Mouse (Mus musculus): ENCODE results near the gene Ap4s1. TPM values are rescaled to one million over a fixed set of nuclear protein-coding genes. Genes with fewer than 3 reads are reported as not detected.

Gene Ap4s1
- polyA plus RNA-seq, 1 experiment from 2014 or later, result 22.9 TPM

DNA sequence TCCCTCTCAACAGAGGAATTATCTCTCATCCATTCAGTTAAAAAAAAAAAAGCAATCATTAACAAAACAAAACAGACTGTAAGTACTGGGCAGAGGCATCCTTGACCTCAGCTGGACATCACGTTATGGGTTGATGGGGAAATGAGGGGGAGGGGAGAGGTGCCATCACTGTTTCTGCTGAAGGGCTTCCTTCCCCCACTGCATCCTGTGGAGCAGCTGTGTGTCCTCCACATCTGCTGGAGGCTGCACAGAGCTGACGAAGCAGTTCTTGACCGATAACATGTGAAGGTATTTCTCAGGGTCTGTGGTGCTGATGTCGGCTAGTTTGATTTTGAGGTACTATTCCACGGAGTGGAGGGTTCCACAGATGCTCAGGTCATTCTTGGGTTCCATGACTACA is 19.3 kb downstream of the Ap4s1 start:
- Histone ChIP-seq H3K4me1 (ENCODE audit: control insufficient read depth, insufficient read depth, low read length) (0 out of 2 replicates have a peak, but pooled peaks cover 3% of the 10 kb centered on the region), H3K4me2 (ENCODE audit: low read depth, low read length) (no peak overlapping the region), H3K27me3 (ENCODE audit: control insufficient read depth, insufficient read depth, low read length) (no peaks in the 10 kb centered on the region), H3K4me3 (replicated peaks; ENCODE audit: low read length) (no peak overlapping the region), H3K36me3 (ENCODE audit: control insufficient read depth, insufficient read depth, low read length) (no peaks in the 10 kb centered on the region), H3K9me3 (replicated peaks; ENCODE audit: control insufficient read depth, low read length) (no peaks in the 10 kb centered on the region), H3K27ac (ENCODE audit: low read length) (no peak overlapping the region), H3K9ac (ENCODE audit: low read length) (no peak overlapping the region)
- no peak for ATAC-seq (ENCODE audit: insufficient read depth, low FRiP score)
- 50% methylated on average over 5 of the region's 5 CpGs for WGBS

DNA sequence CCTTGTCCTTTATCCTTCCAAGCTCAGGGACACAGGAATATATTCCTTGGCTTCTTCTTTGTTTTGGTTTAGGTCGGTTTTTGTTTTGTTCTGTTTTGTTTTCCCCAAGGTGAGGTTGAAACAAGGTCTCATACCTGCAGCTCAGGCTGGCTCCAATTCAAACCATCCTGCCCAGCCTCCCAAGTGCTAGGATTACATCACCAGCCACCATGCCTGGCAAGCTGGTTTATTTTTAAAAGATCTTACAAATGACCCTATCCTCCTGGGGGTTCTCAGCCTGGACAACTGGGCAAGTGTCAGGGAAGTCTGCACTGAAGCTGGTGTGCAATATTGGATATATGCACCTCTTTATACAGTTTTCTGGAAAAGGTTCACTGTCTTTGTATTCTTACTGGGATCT is 21.9 kb downstream of the Ap4s1 start:
- WGBS, result 66% methylated on average over 1 of the region's 1 CpGs
- no peaks in the 10 kb centered on the region for H3K27me3 ChIP-seq (ENCODE audit: control insufficient read depth, insufficient read depth, low read length)
- no peak for ATAC-seq (ENCODE audit: insufficient read depth, low FRiP score)
- no peak overlapping the region for H3K27ac ChIP-seq (ENCODE audit: low read length)
- H3K9ac ChIP-seq (ENCODE audit: low read length), result no peak overlapping the region
- no peak overlapping the region for H3K4me2 ChIP-seq (ENCODE audit: low read depth, low read length)
- no peaks in the 10 kb centered on the region for H3K36me3 ChIP-seq (ENCODE audit: control insufficient read depth, insufficient read depth, low read length)
- no peak overlapping the region for H3K4me3 ChIP-seq (replicated peaks; ENCODE audit: low read length)
- no peaks in the 10 kb centered on the region for H3K4me1 ChIP-seq (ENCODE audit: control insufficient read depth, insufficient read depth, low read length)
- no peaks in the 10 kb centered on the region; the same call in 1 of the 2 replicates for H3K9me3 ChIP-seq (replicated peaks; ENCODE audit: control insufficient read depth, low read length)

DNA sequence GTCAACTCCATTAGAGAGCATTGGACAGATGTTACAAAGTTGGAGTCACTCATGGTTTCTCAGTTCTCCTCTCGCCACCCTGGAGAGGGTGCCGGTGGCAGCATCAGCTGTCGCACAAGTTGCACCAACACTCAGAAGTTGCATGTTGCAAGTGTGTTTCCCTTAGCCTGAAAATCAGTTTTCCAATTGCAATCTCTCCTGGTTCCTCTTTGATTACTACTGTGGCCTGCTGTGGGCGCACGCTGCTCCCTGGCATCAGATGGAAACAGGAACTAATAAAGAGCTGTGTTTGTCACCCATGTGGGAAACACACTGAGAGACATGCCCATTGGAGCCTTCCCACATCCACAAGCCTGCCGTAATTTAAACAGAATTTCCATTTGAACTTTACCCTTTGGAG is 27.8 kb downstream of the Ap4s1 start:
- Histone ChIP-seq H3K4me3 (replicated peaks; ENCODE audit: low read length) (no peak overlapping the region), H3K36me3 (ENCODE audit: control insufficient read depth, insufficient read depth, low read length) (no peaks in the 10 kb centered on the region), H3K9ac (ENCODE audit: low read length) (no peak overlapping the region), H3K4me2 (ENCODE audit: low read depth, low read length) (no peak overlapping the region), H3K27ac (ENCODE audit: low read length) (no peak overlapping the region), H3K9me3 (replicated peaks; ENCODE audit: control insufficient read depth, low read length) (no peaks in the 10 kb centered on the region; the same call in 1 of the 2 replicates), H3K4me1 (ENCODE audit: control insufficient read depth, insufficient read depth, low read length) (no peaks in the 10 kb centered on the region), H3K27me3 (ENCODE audit: control insufficient read depth, insufficient read depth, low read length) (no peaks in the 10 kb centered on the region)
- ATAC-seq (ENCODE audit: insufficient read depth, low FRiP score), result no peak
- WGBS, result 87% methylated on average over 6 of the region's 6 CpGs

DNA sequence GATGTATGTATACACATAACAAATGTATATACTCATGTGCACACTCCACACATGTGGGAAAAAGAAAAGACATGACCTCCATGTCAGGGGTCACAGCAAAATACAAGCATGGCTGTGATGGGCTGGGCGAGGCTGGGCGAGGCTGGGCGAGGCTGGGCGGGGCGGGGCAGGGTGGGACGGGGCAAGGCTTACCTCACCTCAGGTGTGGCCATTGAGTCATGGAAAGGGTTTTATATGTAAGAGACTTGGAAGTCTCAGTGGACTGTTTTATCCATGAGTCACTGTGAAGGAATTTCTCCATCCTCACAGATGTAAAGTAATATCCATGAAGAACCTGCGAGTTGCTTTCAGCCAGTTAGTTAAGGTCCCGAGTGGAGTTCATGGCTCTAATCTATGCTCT is 31.0 kb downstream of the Ap4s1 start:
- H3K27me3 ChIP-seq (ENCODE audit: control insufficient read depth, insufficient read depth, low read length), result no peaks in the 10 kb centered on the region
- H3K36me3 ChIP-seq (ENCODE audit: control insufficient read depth, insufficient read depth, low read length), result no peaks in the 10 kb centered on the region
- peak; percentile 37; the same call in 1 of the 2 replicates for ATAC-seq (ENCODE audit: insufficient read depth, low FRiP score)
- H3K27ac ChIP-seq (ENCODE audit: low read length), result no peak overlapping the region
- H3K4me2 ChIP-seq (ENCODE audit: low read depth, low read length), result no peak overlapping the region
- no peaks in the 10 kb centered on the region for H3K4me1 ChIP-seq (ENCODE audit: control insufficient read depth, insufficient read depth, low read length)
- no peak overlapping the region for H3K4me3 ChIP-seq (replicated peaks; ENCODE audit: low read length)
- H3K9me3 ChIP-seq (replicated peaks; ENCODE audit: control insufficient read depth, low read length), result no peaks in the 10 kb centered on the region; the same call in 1 of the 2 replicates
- no peak overlapping the region for H3K9ac ChIP-seq (ENCODE audit: low read length)
- 85% methylated on average over 8 of the region's 8 CpGs for WGBS

DNA sequence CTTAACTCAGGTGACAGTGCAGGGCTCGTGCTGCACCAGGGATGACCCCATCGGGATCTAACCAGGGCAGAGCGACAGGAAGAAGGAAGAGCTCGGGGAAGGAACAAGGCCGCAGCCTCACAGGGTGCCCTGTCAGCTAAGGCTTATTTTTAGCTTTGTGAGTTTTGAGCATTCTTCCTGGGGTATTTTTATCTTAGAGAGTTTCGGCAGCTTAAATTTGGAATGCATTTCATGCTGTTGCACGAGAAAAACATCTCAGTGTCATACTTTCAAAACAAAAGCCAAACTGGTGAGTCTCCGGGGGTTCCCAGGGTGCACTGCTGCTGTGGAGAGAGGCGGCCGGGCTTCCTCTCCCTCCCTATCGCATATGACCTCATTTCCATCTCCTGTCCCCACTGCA is 38.2 kb downstream of the Ap4s1 start:
- no peaks in the 10 kb centered on the region for H3K9me3 ChIP-seq (replicated peaks; ENCODE audit: control insufficient read depth, low read length)
- H3K27me3 ChIP-seq (ENCODE audit: control insufficient read depth, insufficient read depth, low read length), result no peaks in the 10 kb centered on the region
- no peak overlapping the region for H3K9ac ChIP-seq (ENCODE audit: low read length)
- no peak overlapping the region for H3K4me3 ChIP-seq (replicated peaks; ENCODE audit: low read length)
- ATAC-seq (ENCODE audit: insufficient read depth, low FRiP score), result no peak
- WGBS, result 54% methylated on average over 11 of the region's 11 CpGs
- peaks cover 8% of the 10 kb centered on the region for H3K4me1 ChIP-seq (ENCODE audit: control insufficient read depth, insufficient read depth, low read length)
- no peaks in the 10 kb centered on the region for H3K36me3 ChIP-seq (ENCODE audit: control insufficient read depth, insufficient read depth, low read length)
- peak overlapping the region; percentile 80 for H3K27ac ChIP-seq (ENCODE audit: low read length)
- no peak overlapping the region for H3K4me2 ChIP-seq (ENCODE audit: low read depth, low read length)

DNA sequence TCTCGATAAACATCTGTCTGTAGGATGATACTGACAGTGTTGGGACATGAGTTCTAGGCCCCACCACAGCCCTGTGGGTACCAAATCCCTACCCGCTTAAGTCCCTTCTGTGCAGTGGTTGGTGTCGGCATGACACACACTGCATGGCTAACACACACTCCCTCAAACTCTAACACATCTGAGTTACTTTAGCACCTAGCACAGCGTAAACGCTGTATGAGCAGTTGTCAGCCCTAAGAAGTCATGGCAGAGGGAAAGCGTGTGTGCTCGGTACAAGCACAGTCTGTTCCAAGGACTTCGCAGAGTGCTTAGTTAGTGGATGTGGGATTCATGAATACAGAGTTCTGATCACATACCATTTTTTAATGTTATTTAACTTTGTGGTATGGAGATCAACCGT is 39.0 kb downstream of the Ap4s1 start:
- H3K36me3 ChIP-seq (ENCODE audit: control insufficient read depth, insufficient read depth, low read length), result no peaks in the 10 kb centered on the region
- peaks cover 16% of the 10 kb centered on the region for H3K4me1 ChIP-seq (ENCODE audit: control insufficient read depth, insufficient read depth, low read length)
- H3K9ac ChIP-seq (ENCODE audit: low read length), result no peak overlapping the region
- no peaks in the 10 kb centered on the region for H3K27me3 ChIP-seq (ENCODE audit: control insufficient read depth, insufficient read depth, low read length)
- no peak for ATAC-seq (ENCODE audit: insufficient read depth, low FRiP score)
- WGBS, result 89% methylated on average over 9 of the region's 9 CpGs
- peak overlapping the region; percentile 80; the same call in 1 of the 2 replicates for H3K27ac ChIP-seq (ENCODE audit: low read length)
- no peak overlapping the region for H3K4me3 ChIP-seq (replicated peaks; ENCODE audit: low read length)
- no peak overlapping the region for H3K4me2 ChIP-seq (ENCODE audit: low read depth, low read length)
- no peaks in the 10 kb centered on the region for H3K9me3 ChIP-seq (replicated peaks; ENCODE audit: control insufficient read depth, low read length)

DNA sequence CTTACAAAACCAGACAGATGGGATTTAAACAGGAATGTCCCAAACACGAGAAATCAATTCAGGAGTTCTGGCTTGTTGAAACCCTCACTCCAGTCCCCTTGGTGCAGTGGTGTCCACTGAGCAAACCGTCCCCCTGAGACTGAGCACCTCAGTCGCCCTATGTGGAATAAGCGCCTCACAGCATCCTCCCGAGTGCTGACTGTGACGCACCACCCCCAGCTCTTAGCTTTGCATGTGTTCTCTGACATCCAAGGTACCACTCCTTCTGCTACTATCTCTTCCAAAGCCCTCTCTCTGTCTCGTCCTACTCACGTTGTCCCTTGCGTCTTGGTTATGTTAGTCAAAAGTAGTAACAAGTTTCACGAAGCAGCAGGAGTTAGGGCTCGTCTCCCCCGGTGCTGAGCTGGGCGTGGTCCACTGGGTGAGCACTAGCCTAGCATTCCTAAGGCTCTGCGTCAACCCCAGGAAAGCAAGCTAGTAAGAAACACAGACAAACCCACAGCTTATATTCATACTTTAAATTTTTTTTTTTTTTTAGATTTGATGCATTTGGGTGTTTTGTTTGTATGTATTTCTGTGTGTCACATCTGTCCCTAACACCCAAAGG is 43.9 kb downstream of the Ap4s1 start:
- ATAC-seq (ENCODE audit: insufficient read depth, low FRiP score), result peak; percentile 78
- Histone ChIP-seq H3K4me2 (ENCODE audit: low read depth, low read length) (peak overlapping the region; percentile 35), H3K4me3 (replicated peaks; ENCODE audit: low read length) (peak overlapping the region; percentile 14; the same call in 1 of the 2 replicates), H3K9me3 (replicated peaks; ENCODE audit: control insufficient read depth, low read length) (no peaks in the 10 kb centered on the region), H3K36me3 (ENCODE audit: control insufficient read depth, insufficient read depth, low read length) (no peaks in the 10 kb centered on the region), H3K27ac (ENCODE audit: low read length) (peak overlapping the region; percentile 85), H3K27me3 (ENCODE audit: control insufficient read depth, insufficient read depth, low read length) (no peaks in the 10 kb centered on the region), H3K9ac (ENCODE audit: low read length) (peak overlapping the region; percentile 8; the same call in 1 of the 2 replicates), H3K4me1 (ENCODE audit: control insufficient read depth, insufficient read depth, low read length) (peaks cover 28% of the 10 kb centered on the region)
- 42% methylated on average over 14 of the region's 14 CpGs for WGBS

DNA sequence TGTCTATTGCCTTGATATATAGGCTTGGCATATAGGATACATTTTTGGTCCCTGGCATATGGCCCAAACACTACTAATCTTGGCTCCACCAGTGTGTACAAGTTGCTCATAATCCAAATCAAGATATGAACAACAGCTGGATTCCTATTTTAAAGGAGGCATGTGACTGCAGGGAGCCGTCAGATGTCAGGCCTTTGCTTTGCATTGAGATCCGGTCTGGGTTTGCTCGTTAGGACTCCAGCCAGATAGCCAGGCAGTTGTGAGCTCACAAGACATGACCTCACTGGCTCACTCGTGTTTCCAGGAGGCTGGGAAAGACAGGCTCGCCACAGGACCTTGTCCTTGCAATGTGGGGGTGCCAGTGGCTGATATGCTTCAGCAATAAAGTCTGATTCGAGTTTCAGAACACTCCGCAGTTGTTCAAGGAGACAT is 45.0 kb downstream of the Ap4s1 start:
- Histone ChIP-seq H3K4me1 (ENCODE audit: control insufficient read depth, insufficient read depth, low read length) (peaks cover 28% of the 10 kb centered on the region), H3K36me3 (ENCODE audit: control insufficient read depth, insufficient read depth, low read length) (no peaks in the 10 kb centered on the region), H3K27me3 (ENCODE audit: control insufficient read depth, insufficient read depth, low read length) (no peaks in the 10 kb centered on the region), H3K9me3 (replicated peaks; ENCODE audit: control insufficient read depth, low read length) (no peaks in the 10 kb centered on the region), H3K9ac (ENCODE audit: low read length) (peak overlapping the region; percentile 23; the same call in 1 of the 2 replicates), H3K4me2 (ENCODE audit: low read depth, low read length) (no peak overlapping the region), H3K27ac (ENCODE audit: low read length) (peak overlapping the region; percentile 85), H3K4me3 (replicated peaks; ENCODE audit: low read length) (no peak overlapping the region)
- WGBS, result 32% methylated on average over 7 of the region's 7 CpGs
- ATAC-seq (ENCODE audit: insufficient read depth, low FRiP score), result peak; percentile 76

DNA sequence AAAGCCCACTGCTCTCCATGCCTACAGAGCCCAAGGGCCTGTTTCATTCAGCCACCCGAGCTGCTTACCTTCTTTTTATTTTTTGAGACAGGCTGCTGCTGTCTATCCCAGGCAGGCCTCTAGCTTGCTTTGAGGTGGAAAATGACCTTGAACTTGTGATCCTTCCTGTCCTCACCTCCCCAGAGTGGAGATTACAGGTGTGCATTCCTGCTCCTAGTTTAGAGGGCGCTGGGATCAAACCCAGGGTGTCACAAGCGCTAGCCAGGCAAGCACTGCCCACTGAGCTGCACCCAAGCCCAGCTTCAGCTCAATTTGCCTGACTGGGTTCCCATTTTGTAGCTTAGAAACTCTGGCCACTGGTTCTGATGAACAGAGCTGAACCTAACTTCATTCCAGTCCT is 45.5 kb downstream of the Ap4s1 start:
- no peak overlapping the region for H3K4me3 ChIP-seq (replicated peaks; ENCODE audit: low read length)
- H3K9ac ChIP-seq (ENCODE audit: low read length), result peak overlapping the region; percentile 23; the same call in 1 of the 2 replicates
- H3K4me1 ChIP-seq (ENCODE audit: control insufficient read depth, insufficient read depth, low read length), result peaks cover 28% of the 10 kb centered on the region
- 56% methylated on average over 3 of the region's 3 CpGs for WGBS
- H3K36me3 ChIP-seq (ENCODE audit: control insufficient read depth, insufficient read depth, low read length), result no peaks in the 10 kb centered on the region
- peak overlapping the region; percentile 85 for H3K27ac ChIP-seq (ENCODE audit: low read length)
- no peaks in the 10 kb centered on the region for H3K9me3 ChIP-seq (replicated peaks; ENCODE audit: control insufficient read depth, low read length)
- no peak for ATAC-seq (ENCODE audit: insufficient read depth, low FRiP score)
- no peak overlapping the region for H3K4me2 ChIP-seq (ENCODE audit: low read depth, low read length)
- H3K27me3 ChIP-seq (ENCODE audit: control insufficient read depth, insufficient read depth, low read length), result no peaks in the 10 kb centered on the region
